19 mouse cellular contexts compared by ENCODE assay signal in the genomic region with DNA sequence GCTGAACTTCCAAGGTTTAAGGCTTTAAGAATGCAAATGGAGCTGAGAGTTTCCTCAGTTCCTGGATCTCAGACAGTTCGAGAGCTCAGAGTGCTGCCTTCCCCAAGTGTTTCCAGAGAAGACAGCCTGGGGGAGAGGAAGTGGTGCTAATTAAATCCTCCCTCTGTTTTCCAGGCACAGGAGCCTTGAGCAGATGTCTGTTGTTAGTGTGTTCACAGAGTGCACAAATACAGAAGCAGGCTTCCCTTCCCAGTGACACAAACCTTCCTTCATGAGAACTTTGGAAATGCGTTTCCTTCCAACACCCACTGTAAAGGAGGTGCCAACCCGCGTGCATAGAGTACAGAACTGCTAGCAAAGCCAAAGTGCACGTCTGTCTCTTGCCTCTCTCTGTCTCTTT. TPM values are rescaled to one million over a fixed set of nuclear protein-coding genes. Genes with fewer than 3 reads are reported as not detected.
DNase-seq lines count a peak whose midpoint lies in the region; ATAC-seq and TF ChIP-seq lines count a peak whose summit lies in the region.
"Had no signal": no experiment of that assay in that cellular context is flagged by ENCODE, and none has a peak within 500 bp of the region (broad histone marks: within the 10 kb centered on the region; RNA-seq: fewer than 3 reads in every experiment).

No protein-coding gene starts in this region.

- no peaks in the 10 kb centered on the region for H3K27me3 ChIP-seq in forebrain, postnatal 0 days (ENCODE audit: insufficient read depth, low read length)
- no peaks in the 10 kb centered on the region for H3K27me3 ChIP-seq in heart, embryonic 11.5 days (ENCODE audit: control insufficient read depth, insufficient read depth, low read length)
- H3K27me3 ChIP-seq: liver, embryonic 12.5 days; midbrain, embryonic 12.5 days; neural tube, embryonic 13.5 days had no signal

- H3K4me3 ChIP-seq in forebrain, postnatal 0 days (ENCODE audit: low read depth, low read length) = no peak overlapping the region
- H3K4me3 ChIP-seq in olfactory bulb, adult 2 months (ENCODE audit: insufficient read depth, low read depth, low read length) = no peak overlapping the region
- no peak overlapping the region for H3K4me3 ChIP-seq in heart, embryonic 11.5 days (ENCODE audit: low read depth, low read length)
- H3K4me3 ChIP-seq: liver, embryonic 12.5 days; midbrain, embryonic 12.5 days; neural tube, embryonic 13.5 days had no signal

- H3K4me1 ChIP-seq in forebrain, postnatal 0 days (ENCODE audit: insufficient read depth) = 0 out of 2 replicates have a peak, but pooled peaks cover 5% of the 10 kb centered on the region
- H3K4me1 ChIP-seq in olfactory bulb, adult 2 months (ENCODE audit: control insufficient read depth, insufficient read depth, low read length) = peaks cover 6% of the 10 kb centered on the region
- no peaks in the 10 kb centered on the region for H3K4me1 ChIP-seq in heart, embryonic 11.5 days (ENCODE audit: control insufficient read depth, insufficient read depth, low read length)
- H3K4me1 ChIP-seq: liver, embryonic 12.5 days; midbrain, embryonic 12.5 days; neural tube, embryonic 13.5 days had no signal

- no peak overlapping the region for H3K9ac ChIP-seq in forebrain, postnatal 0 days
- H3K9ac ChIP-seq in heart, embryonic 11.5 days (ENCODE audit: low read depth, low read length) = no peak overlapping the region
- H3K9ac ChIP-seq: liver, embryonic 12.5 days; midbrain, embryonic 12.5 days; neural tube, embryonic 13.5 days had no signal

- no peak for TF ChIP-seq POLR2A in olfactory bulb, adult 2 months (IDR thresholded peaks at IDR 0.05; ENCODE audit: insufficient read depth, low read depth, low read length)

- peak; percentile 94 for ATAC-seq in forebrain, postnatal 0 days
- no peak for ATAC-seq in erythroid progenitor cell, adult 5-6 weeks (replicated peaks; ENCODE audit: low FRiP score, poor library complexity, severe bottlenecking)
- no peak for ATAC-seq in heart, embryonic 11.5 days (replicated peaks; ENCODE audit: insufficient number of reproducible peaks, low FRiP score, low TSS enrichment)
- ATAC-seq: CD4-positive, CD25-positive, alpha-beta regulatory T cell, adult 4 months; liver, embryonic 12.5 days; Patski had no signal

- no peak overlapping the region for H3K4me2 ChIP-seq in forebrain, postnatal 0 days (ENCODE audit: low read depth)
- H3K4me2 ChIP-seq in heart, embryonic 11.5 days = no peak overlapping the region
- H3K4me2 ChIP-seq: liver, embryonic 12.5 days; midbrain, embryonic 12.5 days; neural tube, embryonic 13.5 days had no signal

- TF ChIP-seq CTCF in forebrain, postnatal 0 days (IDR thresholded peaks at IDR 0.05; ENCODE audit: low read depth) = no peak
- TF ChIP-seq CTCF in olfactory bulb, adult 2 months (IDR thresholded peaks at IDR 0.05; ENCODE audit: insufficient read depth, low read depth, low read length) = no peak

- DNase-seq in R1 (ENCODE audit: low read depth, low spot score) = peak; percentile 16
- DNase-seq in forebrain, postnatal 0 days = peak; percentile 65
- DNase-seq in layer of hippocampus, adult 9-11 months = peak; percentile 85
- DNase-seq in heart, postnatal 14 days = no peak
- no peak for DNase-seq in kidney, postnatal 25 days
- DNase-seq: adrenal gland, postnatal 10 days; cerebellum, adult 2 months; lung, postnatal 10 days had no signal

- no peak overlapping the region for H3K27ac ChIP-seq in forebrain, postnatal 0 days (ENCODE audit: low read depth, low read length)
- peak overlapping the region; percentile 45; the same call in 1 of the 2 replicates for H3K27ac ChIP-seq in olfactory bulb, adult 2 months (ENCODE audit: insufficient read depth, low read depth, low read length)
- H3K27ac ChIP-seq in heart, embryonic 11.5 days (ENCODE audit: low read depth, low read length) = no peak overlapping the region
- H3K27ac ChIP-seq: liver, embryonic 12.5 days; midbrain, embryonic 12.5 days; neural tube, embryonic 13.5 days had no signal

- 44% methylated on average over 5 of the region's 5 CpGs for WGBS in forebrain, postnatal 0 days
- 28% methylated on average over 5 of the region's 5 CpGs for WGBS in olfactory bulb, adult 2 months
- WGBS in heart, embryonic 11.5 days (ENCODE audit: insufficient replicate concordance) = 76% methylated on average over 5 of the region's 5 CpGs

- no peaks in the 10 kb centered on the region for H3K36me3 ChIP-seq in forebrain, postnatal 0 days (ENCODE audit: insufficient read depth)
- H3K36me3 ChIP-seq in heart, embryonic 11.5 days (ENCODE audit: control insufficient read depth, insufficient read depth, low read length) = no peaks in the 10 kb centered on the region
- H3K36me3 ChIP-seq: liver, embryonic 12.5 days; midbrain, embryonic 12.5 days; neural tube, embryonic 13.5 days had no signal

- H3K9me3 ChIP-seq in forebrain, postnatal 0 days (ENCODE audit: low read length) = no peaks in the 10 kb centered on the region
- no peaks in the 10 kb centered on the region for H3K9me3 ChIP-seq in heart, embryonic 11.5 days (replicated peaks; ENCODE audit: control insufficient read depth, low read length)
- H3K9me3 ChIP-seq: liver, embryonic 12.5 days; midbrain, embryonic 12.5 days; neural tube, embryonic 13.5 days had no signal

- intact Hi-C loops in heart, postnatal 14 days (cut with DNase I) = no loop called here

RNA-seq across cellular contexts. Expression of gene Tprg, which starts 27.4 kb away (rescaled TPM):
- total RNA-seq in forebrain, postnatal 0 days (2014; rRNA removed) = not detected in 2 replicates
- not detected in 2 replicates for polyA plus RNA-seq in forebrain, postnatal 0 days (2015; fragmentation: Nextera tagmentation; extraction: Ambion mirVana)
- polyA plus RNA-seq in olfactory bulb, adult 2 months (2012; ENCODE audit: insufficient read depth, insufficient read length, low replicate concordance, missing spikeins) = not detected in 2 replicates
- not detected for total RNA-seq in heart, postnatal 14 days (2021)
- total RNA-seq in erythroid progenitor cell, adult 5-6 weeks (2015; ENCODE audit: low replicate concordance) = not detected in 2 replicates
- total RNA-seq in erythroid progenitor cell, adult 5-6 weeks (2017; ENCODE audit: low replicate concordance) = not detected in 2 replicates
- not detected in 2 replicates for polyA plus RNA-seq in heart, embryonic 11.5 days (2014; fragmentation: Nextera tagmentation; extraction: Ambion mirVana)
- total RNA-seq: adrenal gland, postnatal 10 days; gastrocnemius, adult 8-10 months had no signal
- polyA plus RNA-seq: CD4-positive, CD25-positive, alpha-beta regulatory T cell, adult 4 months; kidney, embryonic 16.5 days; liver, embryonic 12.5 days; midbrain, embryonic 12.5 days; neural tube, embryonic 13.5 days; small intestine, adult 2 months had no signal

Comparison
In these comparisons a context has a peak if more than half of its experiments do, and no peak if none do; other contexts are left out.
1. DNase-seq: peak in R1 (single experiment), forebrain, postnatal 0 days (single experiment) and layer of hippocampus, adult 9-11 months (single experiment); none in heart, postnatal 14 days (0 of 2) and kidney, postnatal 25 days (0 of 2).